Mouse (Mus musculus): ENCODE measurements around the gene Vps9d1. TPM values are rescaled to one million over a fixed set of nuclear protein-coding genes. Genes with fewer than 3 reads are reported as not detected.
A peak's percentile ranks its signal among the peaks of the same experiment; 100 is the strongest.
"Not testable (repeated sequence)": the region's sequence is repeated elsewhere in the genome, so short reads cannot be mapped to it uniquely, and the experiment has no call there.

Vps9d1 gene
- polyA plus RNA-seq, 1 experiment, result 30.1 TPM

DNA sequence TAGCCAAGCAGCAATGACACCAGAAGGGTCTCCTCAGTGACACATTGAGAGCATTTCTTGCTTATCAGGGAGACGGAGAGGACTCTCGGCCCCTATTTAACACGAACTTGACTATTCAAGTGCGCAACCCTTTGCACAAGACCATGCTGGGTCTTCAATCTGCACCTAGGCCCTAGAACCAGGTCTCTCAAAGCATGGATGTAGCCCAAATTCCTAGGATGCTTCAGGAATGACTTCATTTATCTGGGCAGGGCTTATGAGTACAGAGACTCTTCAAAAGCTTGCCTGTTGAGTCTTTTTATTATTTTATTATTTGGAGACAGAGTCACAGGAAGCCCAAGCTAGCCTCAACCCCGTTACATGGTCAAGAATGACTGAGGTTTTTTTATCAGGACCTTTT is 30.3 kb upstream of the Vps9d1 start:
- 88% methylated on average over 5 of the region's 5 CpGs for WGBS
- Histone ChIP-seq H3K27ac (ENCODE audit: control insufficient read depth, insufficient read depth, low read depth, low read length, poor library complexity) (0 out of 2 replicates have a peak overlapping the region, but pooled peaks have one; percentile 12), H3K4me3 (replicated peaks; ENCODE audit: control insufficient read depth, low read depth, low read length) (no peak overlapping the region), H3K4me1 (ENCODE audit: control insufficient read depth, insufficient read depth, low read length) (peaks cover 3% of the 10 kb centered on the region; the same call in 1 of the 2 replicates)
- TF ChIP-seq POLR2A (IDR thresholded peaks at IDR 0.05; ENCODE audit: borderline replicate concordance, control insufficient read depth, low read depth, low read length) (no peak), CTCF (IDR thresholded peaks at IDR 0.05; ENCODE audit: control insufficient read depth, insufficient read depth, low read length) (no peak)

DNA sequence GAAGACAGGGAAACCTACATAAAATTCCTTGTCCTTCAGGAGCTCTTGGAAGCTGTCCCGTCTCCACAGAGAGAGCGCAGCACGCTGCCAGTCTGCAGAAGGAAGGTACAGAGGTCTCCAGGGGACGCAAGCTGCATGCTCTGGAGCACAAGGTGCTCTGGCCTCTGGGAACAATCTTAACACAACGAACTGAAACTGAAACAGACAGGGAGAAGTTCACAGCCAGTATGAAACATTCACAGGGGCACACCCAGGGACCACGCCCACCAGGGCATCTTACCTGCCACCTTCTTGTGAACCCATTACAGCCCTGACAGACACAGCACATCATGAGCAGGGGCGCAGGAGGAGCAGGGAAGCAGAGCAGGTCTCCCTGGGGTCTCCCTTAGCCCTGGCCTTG is 29.8 kb upstream of the Vps9d1 start:
- 66% methylated on average over 7 of the region's 7 CpGs for WGBS
- H3K4me1 ChIP-seq (ENCODE audit: control insufficient read depth, insufficient read depth, low read length), result peaks cover 3% of the 10 kb centered on the region; the same call in 1 of the 2 replicates
- TF ChIP-seq POLR2A (IDR thresholded peaks at IDR 0.05; ENCODE audit: borderline replicate concordance, control insufficient read depth, low read depth, low read length) (no peak), CTCF (IDR thresholded peaks at IDR 0.05; ENCODE audit: control insufficient read depth, insufficient read depth, low read length) (no peak)
- H3K4me3 ChIP-seq (replicated peaks; ENCODE audit: control insufficient read depth, low read depth, low read length), result peak overlapping the region; percentile 19
- 0 out of 2 replicates have a peak overlapping the region, but pooled peaks have one; percentile 12 for H3K27ac ChIP-seq (ENCODE audit: control insufficient read depth, insufficient read depth, low read depth, low read length, poor library complexity)

DNA sequence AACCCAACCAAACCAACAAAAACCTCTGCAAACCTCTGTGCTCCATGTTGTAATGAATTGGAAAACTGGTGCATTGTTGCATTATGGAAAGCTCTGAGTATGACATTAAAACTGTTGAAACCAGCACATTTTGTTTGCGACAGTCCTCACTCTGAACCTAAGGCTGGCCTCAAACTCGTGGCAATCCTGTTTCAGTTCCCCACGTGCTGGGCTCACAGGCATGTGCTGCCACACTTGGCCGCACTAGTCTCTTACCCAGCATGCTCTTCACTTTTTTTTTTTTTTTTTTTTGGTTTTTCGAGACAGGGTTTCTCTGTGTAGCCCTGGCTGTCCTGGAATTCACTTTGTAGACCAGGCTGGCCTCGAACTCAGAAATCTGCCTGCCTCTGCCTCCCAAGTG is 28.8 kb upstream of the Vps9d1 start:
- H3K4me3 ChIP-seq (replicated peaks; ENCODE audit: control insufficient read depth, low read depth, low read length), result peak overlapping the region; percentile 38
- 36% methylated on average over 6 of the region's 6 CpGs for WGBS
- H3K27ac ChIP-seq (ENCODE audit: control insufficient read depth, insufficient read depth, low read depth, low read length, poor library complexity); H3K4me1 ChIP-seq (ENCODE audit: control insufficient read depth, insufficient read depth, low read length): not testable (repeated sequence)

DNA sequence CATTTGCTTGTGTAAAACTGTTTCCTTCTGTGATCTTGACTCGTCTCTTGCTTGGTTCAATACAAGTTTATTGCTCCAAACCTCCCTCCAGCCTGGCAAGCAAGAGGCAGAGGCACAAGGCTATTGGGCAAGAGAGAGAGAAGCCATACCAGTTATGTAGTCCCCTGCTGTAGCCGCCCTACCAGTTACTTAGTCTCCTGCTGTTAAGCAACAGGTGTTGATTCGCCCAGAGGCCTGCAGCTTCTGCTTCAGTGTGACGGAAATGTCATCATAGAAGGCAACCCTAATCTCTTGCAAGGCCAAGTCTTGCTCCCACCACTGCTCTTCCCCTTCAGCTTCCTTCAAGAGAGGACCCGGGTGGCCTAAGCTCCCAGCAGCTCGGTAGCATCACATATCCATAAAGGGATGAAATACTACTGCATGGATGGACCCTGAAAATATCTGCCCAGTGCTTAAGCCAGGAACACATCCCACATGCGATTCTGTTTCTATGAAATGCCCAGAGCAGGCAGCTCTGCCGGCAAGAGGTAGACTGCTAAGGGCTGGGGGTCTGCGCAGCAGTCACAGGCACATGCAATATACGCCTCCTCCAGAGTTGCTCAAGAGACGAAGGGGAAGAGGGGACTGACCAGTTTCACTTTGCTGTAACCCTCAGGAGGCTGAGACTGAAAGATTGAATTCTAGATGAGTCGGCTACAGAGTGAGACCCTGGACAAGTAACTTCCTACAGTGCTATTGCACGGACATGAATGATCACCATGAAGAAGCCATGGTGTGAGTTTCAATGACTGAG is 26.4 kb upstream of the Vps9d1 start:
- Histone ChIP-seq H3K4me1 (ENCODE audit: control insufficient read depth, insufficient read depth, low read length) (peaks cover 7% of the 10 kb centered on the region), H3K27ac (ENCODE audit: control insufficient read depth, insufficient read depth, low read depth, low read length, poor library complexity) (peak overlapping the region; percentile 90), H3K4me3 (replicated peaks; ENCODE audit: control insufficient read depth, low read depth, low read length) (peak overlapping the region; percentile 72)
- TF ChIP-seq CTCF (IDR thresholded peaks at IDR 0.05; ENCODE audit: control insufficient read depth, insufficient read depth, low read length) (no peak), POLR2A (IDR thresholded peaks at IDR 0.05; ENCODE audit: borderline replicate concordance, control insufficient read depth, low read depth, low read length) (no peak)
- WGBS, result 51% methylated on average over 13 of the region's 13 CpGs

DNA sequence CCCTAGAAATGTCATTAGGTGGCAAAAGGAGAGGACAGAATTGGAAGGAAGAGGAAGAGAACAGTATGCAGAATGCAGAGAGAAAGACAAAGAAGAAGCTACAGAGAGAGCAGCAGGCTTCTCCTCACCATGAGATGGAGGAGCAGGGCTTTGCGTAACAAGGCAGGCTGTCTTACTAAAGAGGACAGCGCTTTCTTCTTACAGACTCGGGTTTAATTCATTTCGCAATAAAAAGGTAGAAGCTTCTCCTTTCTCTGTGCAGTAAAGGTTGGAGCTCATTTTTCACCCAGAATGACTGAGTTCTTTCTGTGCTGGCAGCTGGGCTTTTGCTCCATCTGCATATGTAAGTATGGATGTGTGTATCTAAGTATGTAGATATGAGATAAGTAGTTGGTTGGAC is 25.7 kb upstream of the Vps9d1 start:
- WGBS, result 53% methylated on average over 4 of the region's 4 CpGs
- Histone ChIP-seq H3K4me1 (ENCODE audit: control insufficient read depth, insufficient read depth, low read length) (peaks cover 6% of the 10 kb centered on the region), H3K4me3 (replicated peaks; ENCODE audit: control insufficient read depth, low read depth, low read length) (no peak overlapping the region), H3K27ac (ENCODE audit: control insufficient read depth, insufficient read depth, low read depth, low read length, poor library complexity) (peak overlapping the region; percentile 53; the same call in 1 of the 2 replicates)
- no peak for TF ChIP-seq CTCF (IDR thresholded peaks at IDR 0.05; ENCODE audit: control insufficient read depth, insufficient read depth, low read length)
- no peak for TF ChIP-seq POLR2A (IDR thresholded peaks at IDR 0.05; ENCODE audit: borderline replicate concordance, control insufficient read depth, low read depth, low read length)

DNA sequence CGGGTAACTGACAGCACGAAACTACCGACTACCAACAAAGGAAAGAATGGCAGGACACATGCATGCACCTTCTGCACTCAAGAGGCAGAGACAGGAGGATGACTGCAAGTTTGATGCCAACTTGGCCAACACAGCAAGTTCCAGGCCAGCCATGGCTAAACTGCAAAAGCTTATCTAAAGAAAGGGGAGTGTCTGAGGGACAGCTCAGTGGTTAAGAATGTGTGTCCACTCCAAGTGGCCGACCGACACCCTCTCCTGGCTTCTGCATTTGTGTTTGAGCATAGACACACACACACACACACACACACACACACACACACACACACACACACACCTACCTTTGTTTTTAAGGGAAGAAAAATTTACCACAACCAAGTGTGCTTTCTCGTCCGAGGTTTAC is 24.3 kb upstream of the Vps9d1 start:
- WGBS, result 69% methylated on average over 7 of the region's 7 CpGs

DNA sequence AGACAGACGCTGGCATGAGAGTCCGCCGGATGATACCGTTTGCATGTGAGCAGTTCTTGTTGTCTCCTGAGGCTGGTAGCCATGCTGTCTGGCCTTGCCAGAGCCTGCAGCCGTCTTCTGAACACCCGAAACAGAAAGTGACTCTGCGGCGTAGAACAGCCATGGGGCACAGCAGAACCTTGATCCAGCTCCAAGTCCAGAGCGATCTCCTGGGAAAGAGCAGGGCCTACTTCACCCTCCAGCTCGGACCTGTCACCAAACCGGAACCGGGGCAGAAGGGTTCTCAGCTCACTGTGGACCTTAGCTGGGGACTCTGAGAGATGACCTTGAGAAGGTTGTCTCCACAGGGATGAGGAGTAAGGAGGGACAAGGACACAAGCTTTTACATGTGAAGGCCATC is 20.9 kb upstream of the Vps9d1 start:
- 95% methylated on average over 12 of the region's 12 CpGs for WGBS

More for the DNA sequence above, 24.3 kb upstream of the Vps9d1 start:
- Histone ChIP-seq H3K4me3 (replicated peaks; ENCODE audit: control insufficient read depth, low read depth, low read length) (peak overlapping the region; percentile 43), H3K4me1 (ENCODE audit: control insufficient read depth, insufficient read depth, low read length) (peaks cover 6% of the 10 kb centered on the region), H3K27ac (ENCODE audit: control insufficient read depth, insufficient read depth, low read depth, low read length, poor library complexity) (peak overlapping the region; percentile 75)
- no peak for TF ChIP-seq CTCF (IDR thresholded peaks at IDR 0.05; ENCODE audit: control insufficient read depth, insufficient read depth, low read length)
- no peak for TF ChIP-seq POLR2A (IDR thresholded peaks at IDR 0.05; ENCODE audit: borderline replicate concordance, control insufficient read depth, low read depth, low read length)

DNA sequence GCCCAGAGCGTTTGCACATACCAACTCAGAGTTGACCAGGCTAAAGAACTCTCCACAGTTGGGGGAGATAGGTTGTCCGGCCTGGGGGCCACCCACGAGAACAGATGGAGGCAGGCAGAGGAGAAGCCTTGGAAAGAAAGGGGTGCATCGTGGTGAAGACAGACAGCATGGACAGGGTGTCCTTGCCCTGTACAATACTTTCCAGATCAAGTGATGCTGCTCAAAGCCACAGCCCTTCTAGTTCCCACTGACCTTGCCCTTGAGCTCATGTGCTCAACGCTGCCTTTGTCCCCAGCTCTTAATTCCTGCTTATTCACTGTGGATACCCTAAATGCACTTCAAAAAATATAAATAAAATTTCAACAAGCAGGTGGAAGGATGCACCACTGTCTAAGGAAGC is 20.3 kb upstream of the Vps9d1 start:
- TF ChIP-seq CTCF (IDR thresholded peaks at IDR 0.05; ENCODE audit: control insufficient read depth, insufficient read depth, low read length), result no peak
- no peak for TF ChIP-seq POLR2A (IDR thresholded peaks at IDR 0.05; ENCODE audit: borderline replicate concordance, control insufficient read depth, low read depth, low read length)

More for the DNA sequence above, 20.9 kb upstream of the Vps9d1 start:
- TF ChIP-seq CTCF (IDR thresholded peaks at IDR 0.05; ENCODE audit: control insufficient read depth, insufficient read depth, low read length), result no peak
- no peak for TF ChIP-seq POLR2A (IDR thresholded peaks at IDR 0.05; ENCODE audit: borderline replicate concordance, control insufficient read depth, low read depth, low read length)
- H3K27ac ChIP-seq (ENCODE audit: control insufficient read depth, insufficient read depth, low read depth, low read length, poor library complexity), result no peak overlapping the region
- no peak overlapping the region for H3K4me3 ChIP-seq (replicated peaks; ENCODE audit: control insufficient read depth, low read depth, low read length)
- H3K4me1 ChIP-seq (ENCODE audit: control insufficient read depth, insufficient read depth, low read length), result peaks cover 5% of the 10 kb centered on the region

More for the DNA sequence above, 20.3 kb upstream of the Vps9d1 start:
- Histone ChIP-seq H3K4me1 (ENCODE audit: control insufficient read depth, insufficient read depth, low read length) (peaks cover 5% of the 10 kb centered on the region), H3K4me3 (replicated peaks; ENCODE audit: control insufficient read depth, low read depth, low read length) (no peak overlapping the region), H3K27ac (ENCODE audit: control insufficient read depth, insufficient read depth, low read depth, low read length, poor library complexity) (no peak overlapping the region)
- 88% methylated on average over 5 of the region's 5 CpGs for whole genome bisulfite sequencing
